Mouse (Mus musculus): ENCODE measurements around the gene Ap3d1.

Ap3d1 gene

DNA sequence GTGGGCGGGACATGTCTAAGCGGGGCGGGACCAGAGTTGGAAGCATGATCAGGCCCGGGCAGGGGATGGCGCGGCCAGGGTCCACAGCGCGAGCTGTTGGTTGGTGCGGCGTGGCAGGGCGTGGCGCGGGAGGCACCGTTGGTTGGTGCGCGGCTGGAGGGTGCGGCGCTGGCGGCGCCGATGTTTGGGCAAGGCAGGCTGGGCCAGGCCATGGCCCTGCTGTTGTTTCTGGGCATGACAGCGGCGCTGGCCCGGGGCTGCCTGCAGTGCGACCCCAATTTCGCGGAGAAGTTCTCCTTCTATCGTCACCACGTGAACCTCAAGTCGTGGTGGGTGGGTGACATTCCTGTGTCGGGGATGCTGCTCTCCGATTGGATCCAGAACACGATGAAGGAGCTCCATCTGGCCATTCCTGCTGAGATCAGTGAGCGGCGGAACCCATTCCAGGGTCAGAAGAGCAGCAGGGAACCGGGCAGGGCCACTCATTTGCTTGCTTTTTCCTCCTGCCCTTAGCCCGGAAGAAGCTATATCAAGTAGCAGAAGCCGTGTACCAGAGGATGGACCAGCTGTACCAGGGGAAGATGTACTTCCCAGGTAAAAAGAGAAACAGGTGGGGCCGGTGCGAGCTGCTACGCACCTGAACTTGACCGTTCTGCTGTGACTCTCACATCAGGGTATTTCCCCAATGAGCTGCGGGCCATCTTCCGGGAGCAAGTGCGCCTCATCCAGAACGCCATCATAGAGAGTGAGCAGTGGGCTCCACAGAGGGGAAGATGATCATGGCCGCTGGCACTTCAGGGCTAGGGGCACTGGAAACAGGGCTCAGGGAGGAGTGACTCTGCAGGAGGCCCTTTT, 39.3 kb downstream of the Ap3d1 start:
- peak; percentile 98 for DNase-seq

DNA sequence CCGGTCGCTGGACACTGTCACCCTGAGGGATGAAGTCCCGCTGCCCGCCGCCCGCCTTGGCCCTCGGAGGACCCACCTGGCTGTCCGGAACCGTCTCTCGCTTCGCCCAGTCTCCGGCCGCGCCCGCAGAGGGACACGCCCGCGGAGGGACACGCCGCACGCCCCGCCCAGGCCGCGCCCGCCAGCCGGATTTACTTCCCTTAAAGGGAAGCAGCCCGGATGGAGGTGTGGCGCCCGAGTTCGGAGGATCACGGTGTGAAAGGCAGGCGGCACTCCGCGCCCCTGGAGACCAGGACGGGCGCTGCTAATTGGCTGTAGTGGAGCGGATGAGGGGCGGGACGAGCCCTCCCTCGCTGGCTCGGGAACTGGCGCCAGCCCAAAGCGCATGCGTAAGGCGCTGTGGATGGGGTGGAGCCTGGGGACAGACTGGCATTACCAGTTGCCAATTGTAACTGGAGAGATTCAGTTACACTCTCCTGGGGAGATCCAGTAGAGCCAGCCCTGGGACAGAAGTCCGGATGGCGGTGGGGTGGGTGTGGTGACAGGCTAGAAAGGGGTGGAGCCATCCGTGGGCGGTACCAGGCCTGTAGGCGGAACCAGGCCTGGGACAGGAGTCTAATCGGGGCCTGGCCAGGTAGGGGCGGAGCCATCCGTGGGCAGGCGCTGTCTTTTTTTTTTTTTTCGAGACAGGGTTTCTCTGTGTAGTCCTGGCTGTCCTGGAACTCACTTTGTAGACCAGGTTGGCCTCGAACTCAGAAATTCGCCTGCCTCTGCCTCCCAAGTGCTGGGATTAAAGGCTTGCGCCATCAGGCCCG, 40.1 kb downstream of the Ap3d1 start, which contains the start of the genes Mob3a and Izumo4:
Mob3a (minus strand) TSS at position 257 of the 815 bp plus-strand sequence.
Izumo4 (plus strand) TSS at position 464 of the 815 bp plus-strand sequence.
- peak; percentile 99 for DNase-seq

DNA sequence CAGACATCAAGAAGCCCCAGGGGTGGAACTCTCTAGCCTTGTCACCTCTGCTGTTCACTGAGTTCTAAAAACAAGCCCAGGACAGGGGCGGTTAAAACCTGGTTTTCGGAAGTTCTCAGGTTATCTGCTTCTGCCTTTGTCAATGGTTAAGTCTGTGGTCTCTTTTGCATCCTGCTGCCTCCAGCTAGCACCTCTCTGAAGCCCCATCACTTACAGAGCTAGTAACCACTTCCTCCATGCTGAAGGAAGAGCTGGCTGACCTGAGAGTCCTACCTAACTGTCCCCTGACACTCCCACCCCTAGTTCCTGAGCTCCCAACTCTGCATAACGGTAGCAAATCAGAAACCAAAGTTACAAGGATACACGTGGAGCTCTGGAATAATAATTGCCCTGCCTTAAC, 41.3 kb downstream of the Ap3d1 start:
- no peak for DNase-seq

DNA sequence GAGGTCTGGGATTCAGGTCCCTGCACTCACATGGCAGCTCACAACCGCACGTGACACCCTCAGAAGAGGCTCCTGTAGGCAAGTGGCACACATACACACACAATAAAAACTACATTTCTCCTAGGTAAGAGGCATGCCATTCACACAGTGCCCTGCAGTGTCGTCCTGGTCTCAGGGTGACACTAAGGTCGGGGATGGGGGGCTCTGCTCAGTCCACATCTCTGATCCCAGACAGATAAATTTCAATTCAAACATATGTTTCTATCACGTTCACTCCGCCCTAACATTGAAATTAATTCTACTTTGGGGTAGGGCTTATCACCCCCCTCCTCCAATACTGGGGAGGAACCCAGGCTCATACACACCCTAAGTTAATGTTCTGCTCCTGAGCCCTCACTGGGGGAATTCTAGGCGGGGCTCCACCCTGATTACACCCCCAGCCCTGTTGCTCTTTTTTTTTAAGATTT, 42.0 kb downstream of the Ap3d1 start:
- no peak for DNase-seq

DNA sequence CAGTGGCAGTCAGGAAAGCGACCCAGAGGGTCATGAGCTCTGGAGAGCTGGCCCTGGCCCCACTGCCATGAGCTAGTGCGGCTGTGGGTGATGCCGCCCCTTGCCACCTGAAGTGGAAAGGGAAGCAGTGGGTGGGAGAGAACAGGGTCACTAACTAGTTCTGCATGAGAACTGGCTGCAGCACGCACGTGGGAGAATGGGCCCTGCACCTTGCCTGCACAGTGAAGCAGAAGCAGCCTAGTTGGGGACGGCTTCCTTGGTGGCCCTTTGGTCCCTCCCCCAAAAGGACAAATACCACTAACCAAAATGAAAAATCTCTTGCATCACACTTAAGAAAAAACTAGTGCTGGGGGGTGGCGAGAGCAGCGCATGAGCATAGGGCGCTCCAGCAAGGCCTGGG, 43.5 kb downstream of the Ap3d1 start:
- no peak for DNase-seq

DNA sequence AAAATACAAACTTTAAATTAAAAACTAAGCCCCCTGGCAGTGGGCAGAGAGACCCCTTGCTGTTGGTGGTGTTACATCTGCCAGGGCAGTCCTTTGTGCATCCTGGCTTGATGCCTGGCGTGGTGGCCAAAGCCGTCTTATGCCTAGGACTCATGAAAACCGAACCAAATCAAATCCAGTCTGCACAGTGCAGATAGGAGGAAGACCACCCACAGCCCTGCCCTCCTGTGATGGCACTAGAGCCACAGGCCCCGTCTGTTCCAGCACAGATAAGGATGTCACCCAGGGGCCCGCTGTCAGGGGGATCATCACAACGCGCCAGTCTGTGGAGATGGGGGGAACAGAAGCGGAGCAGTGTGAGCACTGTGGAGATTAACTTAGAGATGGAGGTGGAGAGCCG, 44.3 kb downstream of the Ap3d1 start:
- DNase-seq = peak; percentile 93

DNA sequence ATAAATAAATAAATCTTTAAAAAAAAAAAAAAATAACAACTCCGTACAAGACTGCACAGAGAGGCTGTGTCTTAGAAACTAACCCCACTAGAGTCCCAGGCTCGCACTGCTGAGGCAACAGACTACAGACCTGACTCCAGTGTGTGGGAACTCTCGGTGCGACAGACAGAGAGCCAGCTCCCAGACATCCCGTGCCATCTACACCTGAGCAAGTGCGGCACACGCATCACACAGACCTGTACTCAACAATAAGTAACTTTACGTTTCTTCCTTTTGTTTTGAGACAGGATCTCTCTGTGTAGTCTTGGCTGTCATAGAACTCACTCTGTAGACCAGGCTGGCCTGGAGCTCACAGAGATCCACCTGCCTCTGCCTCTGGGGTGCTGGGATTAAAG, 44.7 kb downstream of the Ap3d1 start:
- no peak for DNase-seq

DNA sequence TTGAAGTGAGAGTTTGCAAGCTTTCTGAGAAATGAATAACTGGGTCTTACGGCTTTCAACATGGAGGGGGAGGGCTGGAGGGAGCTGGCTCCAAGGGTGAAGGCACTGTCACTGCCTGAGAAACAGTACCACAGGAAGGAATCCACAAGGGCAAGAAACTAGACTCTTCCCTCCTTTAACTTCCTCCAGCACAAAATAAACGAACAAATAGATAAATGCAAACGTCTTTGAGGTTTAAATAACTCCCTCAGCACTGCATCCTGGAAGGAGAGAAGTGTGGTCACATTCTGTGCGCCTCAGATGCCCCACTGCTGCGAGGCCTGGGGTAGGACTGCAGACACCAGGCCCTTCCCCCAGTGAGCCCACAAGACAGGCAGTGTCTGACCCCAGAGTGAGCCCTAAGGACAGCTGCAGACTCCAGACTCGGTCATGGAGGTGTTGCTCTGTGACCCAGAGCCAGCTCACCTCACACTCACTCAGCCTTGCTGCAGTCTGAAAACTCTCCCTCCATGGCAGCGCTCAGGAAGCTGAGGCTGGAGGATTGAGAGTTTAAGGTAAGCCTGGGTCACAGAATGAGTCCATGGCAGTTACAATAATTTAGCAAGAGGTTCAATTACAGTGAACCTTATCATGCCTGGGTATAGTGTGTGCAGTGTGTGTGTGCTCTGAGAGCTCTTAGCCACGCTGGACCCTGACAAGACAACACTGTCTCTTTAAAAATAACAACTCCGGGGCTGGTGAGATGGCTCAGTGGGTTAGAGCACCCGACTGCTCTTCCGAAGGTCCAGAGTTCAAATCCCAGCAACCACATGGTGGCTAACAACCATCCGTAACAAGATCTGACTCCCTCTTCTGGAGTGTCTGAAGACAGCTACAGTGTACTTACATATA, 45.3 kb downstream of the Ap3d1 start:
- DNase-seq = no peak

DNA sequence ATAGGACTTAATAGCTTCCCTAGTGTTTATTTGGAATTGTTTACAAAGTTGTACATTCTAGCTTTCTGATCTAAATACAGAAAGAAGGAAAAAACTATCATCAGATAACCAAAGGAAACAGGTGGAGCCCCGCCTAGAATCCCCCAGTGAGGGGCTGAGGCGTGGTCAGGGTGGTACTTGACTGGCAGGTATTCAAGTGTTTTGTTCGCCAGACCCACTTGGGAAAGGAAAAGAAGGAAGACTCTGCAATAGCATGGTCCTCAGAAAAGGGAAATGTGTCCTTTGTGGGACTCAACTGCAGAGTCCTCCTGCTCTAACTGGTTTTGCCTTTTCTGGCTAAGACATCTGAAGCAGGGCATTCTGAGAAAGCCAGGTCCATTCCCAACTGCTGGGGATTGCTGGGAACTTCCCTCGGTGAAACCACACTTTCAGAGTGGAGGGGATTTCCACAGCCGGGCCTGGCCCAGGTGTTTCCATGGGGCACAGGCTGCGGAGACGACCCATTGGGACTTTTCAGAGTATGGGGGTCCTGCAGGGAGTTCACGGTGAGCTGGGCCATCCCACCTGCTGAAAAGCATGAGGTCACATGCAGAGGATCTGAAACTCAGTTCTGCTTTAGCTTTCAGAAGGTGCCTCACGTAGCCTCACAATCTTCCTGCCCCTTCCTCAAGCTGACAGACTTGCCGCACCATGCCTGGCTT, 46.1 kb downstream of the Ap3d1 start:
- DNase-seq = peak; percentile 42

DNA sequence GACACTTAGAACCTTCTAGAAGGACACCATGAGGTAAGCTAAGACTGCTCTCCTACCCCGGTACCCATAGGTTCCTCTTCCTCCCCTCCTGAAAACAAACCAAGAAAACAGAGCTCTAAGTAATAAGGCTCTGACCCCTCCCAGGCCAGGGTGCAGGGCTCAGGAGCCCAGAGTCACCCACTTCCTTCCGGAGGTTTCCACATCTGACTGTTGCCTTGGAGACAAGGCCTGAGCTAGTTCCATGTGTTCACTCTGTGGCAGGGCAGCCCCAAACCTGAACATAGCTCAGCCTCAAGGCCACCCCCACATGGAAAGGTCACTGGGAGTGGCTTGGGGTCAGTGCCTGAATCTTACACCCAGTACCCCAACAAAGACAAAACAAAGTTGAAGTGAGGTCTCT, 46.9 kb downstream of the Ap3d1 start:
- peak; percentile 67 for DNase-seq

DNA sequence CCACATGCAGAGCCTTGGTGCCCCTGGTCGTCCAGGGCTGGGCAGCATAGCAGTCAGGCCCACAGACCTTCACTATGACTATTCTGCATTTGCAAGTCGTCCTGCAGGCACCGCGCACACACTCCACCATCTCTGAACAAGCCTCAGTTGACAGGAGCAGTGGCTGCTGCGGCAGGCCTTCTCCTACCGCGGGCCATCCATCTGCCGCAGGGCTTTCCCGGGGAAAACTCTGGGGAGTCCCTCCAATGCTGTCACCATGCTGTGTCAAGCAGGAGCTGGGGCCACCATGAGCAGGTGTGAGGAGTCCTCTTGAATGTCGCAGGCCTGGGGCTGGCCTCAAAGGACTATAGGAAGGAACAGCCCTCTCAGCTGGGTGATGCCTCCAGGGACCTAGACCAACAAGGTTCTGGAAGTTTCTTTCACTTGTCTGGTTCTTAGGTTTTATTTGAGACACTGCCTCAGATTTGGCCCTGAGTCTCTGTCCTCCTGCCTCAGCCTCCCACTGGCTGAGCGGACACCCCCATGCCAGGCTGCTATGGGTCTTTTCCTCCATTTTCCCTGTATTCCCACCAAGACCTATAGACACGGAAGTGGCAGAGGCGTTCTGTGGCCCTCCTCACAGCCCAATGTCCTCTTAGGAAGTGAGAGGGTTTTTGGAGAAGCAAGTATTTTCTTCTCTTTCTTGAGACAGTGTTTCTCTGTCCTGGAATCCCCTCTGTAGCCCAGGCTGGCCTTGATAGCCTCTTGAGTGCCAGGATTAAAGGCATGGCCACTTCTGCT, 47.7 kb downstream of the Ap3d1 start:
- no peak for DNase-seq

DNA sequence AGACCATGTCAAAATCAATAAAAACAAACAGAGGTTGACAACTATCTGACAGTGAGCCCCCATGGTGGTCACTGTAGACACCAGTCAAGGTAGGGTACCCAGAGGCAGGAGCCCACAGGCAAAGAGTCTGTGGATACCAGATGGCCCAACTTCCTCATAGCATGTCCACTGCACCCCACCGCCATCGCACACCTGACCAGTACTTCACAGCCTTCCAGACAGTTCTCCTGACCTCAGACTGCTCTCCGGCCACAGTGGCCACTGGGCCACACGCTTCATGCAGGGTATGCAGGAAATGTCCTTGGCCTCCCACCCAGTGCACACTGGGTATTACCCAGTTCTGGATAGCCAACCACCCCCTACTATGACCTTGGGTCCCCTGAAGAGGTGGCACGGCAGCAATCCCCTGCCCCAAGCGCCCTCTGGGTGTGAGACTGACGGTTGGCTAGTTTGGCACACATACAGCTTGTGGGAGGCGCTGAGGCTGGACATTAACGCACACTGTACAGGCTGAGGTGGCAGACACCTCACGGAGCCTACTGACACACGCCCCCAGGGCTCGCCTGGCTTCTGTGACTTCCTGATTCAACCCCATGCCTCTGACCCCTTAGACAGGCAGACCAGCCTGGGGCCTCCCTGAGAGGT, 48.5 kb downstream of the Ap3d1 start:
- no peak for DNase-seq

DNA sequence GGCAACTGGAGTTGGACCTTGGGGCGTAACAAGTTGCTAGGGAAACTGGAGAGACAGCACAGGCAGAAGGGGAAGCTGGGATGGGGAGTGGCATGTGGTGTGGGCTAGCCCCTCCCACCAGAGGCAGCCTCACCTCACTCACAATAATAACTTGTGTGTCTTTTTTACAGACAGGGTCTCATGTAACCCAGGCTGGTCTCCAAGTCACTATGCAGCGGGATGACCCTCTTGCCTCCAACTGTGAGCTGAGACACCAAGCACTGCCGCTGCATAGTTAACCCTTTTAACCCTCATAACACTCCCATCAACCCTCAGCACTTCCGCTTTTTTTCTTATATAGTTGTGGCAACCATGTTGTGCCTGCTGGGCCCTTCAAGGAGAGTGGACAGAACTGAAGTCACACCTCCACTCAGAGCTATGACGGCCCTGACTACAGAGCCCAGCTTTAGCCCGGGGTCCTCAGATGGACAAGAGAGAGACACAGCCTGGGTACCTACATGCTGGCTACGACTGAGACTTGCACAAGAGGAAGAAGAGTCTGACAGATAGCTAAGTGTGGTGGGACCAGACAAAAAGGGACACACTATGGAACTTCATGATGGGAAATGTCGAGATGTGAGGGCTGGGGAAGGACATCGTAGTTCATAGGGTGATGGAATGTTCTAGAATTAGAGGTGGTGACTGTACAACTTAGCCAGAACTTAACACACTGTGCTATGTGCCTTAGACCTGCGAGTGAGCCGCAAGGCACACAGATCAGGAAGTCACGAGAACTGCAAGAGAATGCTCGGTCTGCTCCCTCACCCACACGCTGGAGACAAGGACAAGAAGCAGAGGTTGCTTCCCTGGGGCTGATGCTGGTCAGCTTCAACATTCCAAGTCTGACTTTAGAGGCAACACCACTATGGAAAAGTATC, 49.6 kb downstream of the Ap3d1 start:
- peak; percentile 48 for DNase-seq

DNA sequence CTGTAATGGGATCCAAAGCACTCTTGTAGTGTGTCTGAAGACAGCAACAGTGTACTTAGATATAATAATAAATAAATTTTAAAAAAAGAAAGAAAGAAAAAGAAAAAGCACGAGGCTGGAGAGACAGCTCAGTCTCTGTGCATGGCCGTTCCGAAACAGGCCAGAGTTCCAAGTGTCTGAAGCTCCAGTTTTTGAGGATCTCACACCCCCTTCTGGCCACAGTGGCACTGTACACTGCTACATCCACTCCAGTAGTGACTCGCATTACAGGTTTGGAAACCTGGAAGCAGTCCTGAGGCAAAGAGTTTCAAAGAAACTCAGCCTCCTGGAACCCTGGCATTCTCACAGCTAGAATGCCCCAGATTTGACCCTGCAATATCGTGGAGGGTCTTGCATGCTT, 54.2 kb downstream of the Ap3d1 start:
- peak; percentile 79 for DNase-seq

DNA sequence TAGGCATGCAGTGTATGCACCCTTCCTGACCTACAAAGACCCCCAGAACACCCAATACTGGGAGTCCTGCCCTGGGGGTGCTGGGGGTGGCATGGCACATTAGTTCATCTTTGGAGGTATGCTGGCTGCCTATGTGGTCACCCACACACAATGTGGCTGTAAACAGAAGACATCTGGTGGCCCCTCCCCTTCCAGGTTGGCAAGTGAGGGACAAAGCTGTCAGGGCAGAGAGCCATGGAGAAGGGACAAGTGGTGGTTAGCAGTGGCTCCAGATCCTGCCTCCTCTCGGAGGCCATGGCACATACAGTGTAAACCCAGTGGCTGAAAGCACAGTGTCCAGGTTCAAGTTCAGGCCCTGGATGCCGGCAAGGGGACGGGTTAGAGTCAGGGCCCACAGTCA, 55.4 kb downstream of the Ap3d1 start:
- DNase-seq = no peak

DNA sequence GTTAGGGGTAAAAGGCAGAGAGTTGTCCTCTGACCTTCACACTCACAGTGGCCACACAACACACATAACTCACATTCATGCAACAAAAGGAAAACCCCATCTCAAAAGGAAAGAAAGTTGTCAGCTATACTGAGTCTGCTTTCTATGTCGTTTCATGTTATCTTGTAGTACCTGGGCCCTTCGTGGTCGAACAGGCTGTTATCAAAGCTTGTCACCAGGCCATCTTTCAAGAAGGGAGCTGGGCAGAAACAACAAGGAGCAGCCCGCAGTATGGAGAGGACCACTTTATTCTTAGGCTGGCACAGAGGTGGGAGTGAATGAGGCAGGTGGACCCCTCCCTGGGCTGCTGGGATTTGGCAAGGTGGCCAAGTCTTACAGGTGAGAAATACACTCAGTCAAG, 57.1 kb downstream of the Ap3d1 start:
- DNase-seq = peak; percentile 78

DNA sequence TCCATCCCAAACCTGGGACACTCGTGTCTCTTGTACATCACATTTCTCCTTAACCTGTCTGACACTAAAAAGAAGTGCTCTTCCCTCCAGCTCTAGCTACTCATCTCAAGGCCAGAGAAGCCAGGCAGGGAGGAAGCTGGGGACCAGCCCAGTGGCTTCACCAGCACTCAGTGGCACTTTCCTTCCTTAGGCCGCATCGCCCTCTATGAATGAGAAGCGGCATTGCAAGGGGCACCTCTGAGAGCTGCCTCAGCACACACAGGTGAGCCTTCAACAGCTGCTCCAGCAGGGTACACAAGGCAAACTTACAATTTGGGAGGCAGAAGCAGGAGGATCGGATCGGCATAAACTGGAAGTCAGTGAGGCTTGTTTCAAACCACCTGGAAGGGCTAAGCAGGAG, 57.9 kb downstream of the Ap3d1 start:
- peak; percentile 87 for DNase-seq

DNA sequence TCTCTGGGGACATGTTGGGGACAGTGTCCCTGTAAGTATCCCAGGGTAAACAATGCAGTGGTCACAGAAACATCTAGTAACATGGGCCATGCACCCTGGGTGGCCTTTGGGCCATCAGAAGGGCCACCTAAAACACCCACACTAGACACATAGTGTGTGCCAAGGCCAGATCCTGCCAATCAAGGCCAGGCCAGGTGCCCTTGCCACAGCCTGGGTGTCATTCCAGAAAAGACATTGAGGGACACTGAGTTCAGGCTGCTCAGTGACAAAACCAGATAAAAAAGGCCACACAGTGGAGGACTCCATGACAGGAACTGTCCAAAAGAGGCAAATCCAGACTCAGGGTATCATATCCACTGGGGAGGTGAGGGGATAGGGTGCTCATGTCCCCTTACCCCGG, 58.4 kb downstream of the Ap3d1 start:
- no peak for DNase-seq

DNA sequence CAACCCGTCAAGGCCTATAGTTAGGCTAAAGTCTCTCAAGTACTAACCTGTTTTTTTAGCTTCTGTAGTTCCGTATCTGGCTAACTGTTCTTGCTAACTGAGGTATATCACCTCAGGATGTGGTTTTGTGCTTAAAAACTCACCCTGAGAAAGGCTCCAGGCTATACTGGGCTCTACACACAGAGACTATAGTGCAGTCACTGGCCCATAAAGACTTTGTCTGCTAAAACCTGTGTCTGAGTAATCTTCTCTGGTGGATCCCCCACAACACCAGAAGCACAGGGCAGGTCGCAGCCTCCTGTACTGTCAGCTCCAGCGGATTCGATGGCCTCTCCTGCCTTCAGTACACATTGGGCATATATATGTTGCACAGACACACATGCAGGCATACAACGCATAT, 60.1 kb downstream of the Ap3d1 start:
- no peak for DNase-seq

DNA sequence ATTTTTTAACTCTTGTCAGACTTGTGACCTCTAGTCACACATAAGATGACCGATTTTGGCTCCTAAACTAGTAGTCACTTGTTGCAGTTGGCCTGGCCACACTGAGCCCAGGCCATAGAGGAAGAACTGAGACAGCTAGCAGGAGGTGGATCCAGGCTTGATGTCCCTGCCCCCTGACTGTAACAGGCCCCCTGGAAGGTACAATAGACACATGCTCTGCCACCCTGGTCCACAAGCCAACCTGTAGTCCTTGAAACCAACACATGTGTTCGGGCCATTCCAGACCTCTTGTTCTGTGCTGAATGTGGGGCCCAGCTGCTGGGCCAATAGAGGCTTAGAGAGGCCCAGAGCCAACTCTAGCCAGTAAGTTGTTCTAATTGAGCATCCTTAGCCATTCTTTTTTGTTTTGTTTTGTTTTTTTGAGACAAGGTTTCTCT, 61.8 kb downstream of the Ap3d1 start:
- no peak for DNase-seq

Data from liver (tissue).